Mouse (Mus musculus) thymus, adult 18-20 months (tissue): ENCODE measurements around the gene Lgals3.
"Not testable (repeated sequence)": the region's sequence is repeated elsewhere in the genome, so short reads cannot be mapped to it uniquely, and the experiment has no call there.

Source experiments
- DNase-seq, 2 experiments: peaks; one replicate each; pipeline ENCODE4 v3.0.0; 2022; ENCODE audit warnings: mixed read lengths in 2 of 2

The Lgals3 gene

GRCm38 (mm10) chr14:47367461-47367860 lies at the start of gene Lgals3:
TSS of gene Lgals3 (plus strand) at chr14:47367751.
- no peak for DNase-seq

DNA sequence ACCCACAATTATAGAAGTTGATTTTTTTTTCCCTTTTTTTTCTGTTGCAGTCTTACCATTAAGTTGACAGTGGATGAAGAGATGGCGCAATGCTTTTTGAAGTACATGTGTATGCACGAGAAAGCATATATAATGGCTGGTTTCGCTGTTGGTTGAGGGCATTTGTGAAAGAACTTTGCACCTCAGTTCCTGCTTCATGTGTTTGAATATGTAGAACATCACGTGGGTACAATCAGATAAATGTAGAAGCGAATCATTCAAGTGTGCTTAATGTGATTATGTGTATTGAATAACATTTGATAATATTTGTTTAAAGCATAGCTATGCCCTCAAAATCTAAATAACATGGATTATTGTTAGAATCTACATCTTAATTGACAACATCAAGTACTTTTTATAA lies 48.2 kb upstream of the Lgals3 start:
- DNase-seq = no peak

DNA sequence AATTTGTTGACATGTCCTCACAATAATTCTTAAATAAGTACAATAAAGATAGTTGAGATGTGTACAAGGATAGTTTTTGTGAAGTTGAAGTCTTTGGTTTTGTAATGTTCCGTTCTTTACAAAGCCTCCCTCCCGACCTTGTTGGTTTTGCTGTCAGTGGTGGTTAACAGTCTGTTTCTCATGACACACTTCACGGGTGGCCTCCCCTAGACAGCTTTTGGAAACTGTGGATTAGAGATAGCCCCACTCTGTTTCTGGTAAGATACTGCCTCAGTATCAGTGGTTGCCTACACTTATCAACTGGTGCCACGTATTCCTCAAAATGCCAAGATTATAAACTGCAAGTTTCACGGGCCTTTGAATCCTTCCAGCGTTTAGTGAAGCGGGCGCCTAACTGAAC lies 46.0 kb upstream of the Lgals3 start:
- not testable (repeated sequence) for DNase-seq

DNA sequence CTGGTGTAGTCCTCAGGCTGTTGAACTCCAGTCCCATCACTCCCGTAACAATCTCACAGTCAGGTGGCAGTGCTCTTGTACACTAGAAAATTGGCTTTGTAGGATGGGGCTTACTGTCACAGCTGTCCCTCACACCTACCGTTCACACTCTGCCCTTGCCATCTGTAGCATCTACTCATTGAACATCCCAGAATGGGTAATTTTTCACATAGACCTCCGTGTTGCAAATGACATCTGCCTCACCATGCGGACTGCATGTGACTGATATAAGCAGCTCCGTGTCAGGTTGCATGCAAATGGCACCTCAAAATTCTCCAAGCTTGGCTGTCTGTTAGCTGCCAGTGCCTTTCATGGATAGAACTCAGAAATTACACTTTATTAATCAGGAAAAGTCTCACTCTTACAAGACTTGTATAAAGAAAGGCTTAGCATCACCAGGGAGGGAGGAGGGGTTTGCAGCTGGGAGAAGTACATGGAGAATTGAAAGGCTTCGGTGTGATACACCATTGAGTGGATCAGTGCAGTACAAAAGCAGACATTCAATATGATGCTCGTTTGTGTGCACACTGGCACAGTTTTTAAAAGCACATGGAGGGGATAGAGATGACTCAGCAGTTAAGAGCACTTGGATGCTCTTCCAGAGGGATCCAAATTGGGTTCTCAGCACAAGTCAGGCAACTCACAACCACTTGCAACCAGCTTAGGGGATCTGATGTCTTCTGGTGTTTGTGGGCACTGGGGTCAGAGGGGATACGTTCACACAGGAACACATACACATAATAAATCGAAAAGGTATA lies 41.4 kb upstream of the Lgals3 start:
- DNase-seq = no peak

- no peak for DNase-seq
Measured at GRCm38 (mm10) chr14:47327347-47327746, 40.2 kb upstream of the Lgals3 start.

- DNase-seq = no peak
Measured at GRCm38 (mm10) chr14:47331920-47332319, 35.6 kb upstream of the Lgals3 start.

DNA sequence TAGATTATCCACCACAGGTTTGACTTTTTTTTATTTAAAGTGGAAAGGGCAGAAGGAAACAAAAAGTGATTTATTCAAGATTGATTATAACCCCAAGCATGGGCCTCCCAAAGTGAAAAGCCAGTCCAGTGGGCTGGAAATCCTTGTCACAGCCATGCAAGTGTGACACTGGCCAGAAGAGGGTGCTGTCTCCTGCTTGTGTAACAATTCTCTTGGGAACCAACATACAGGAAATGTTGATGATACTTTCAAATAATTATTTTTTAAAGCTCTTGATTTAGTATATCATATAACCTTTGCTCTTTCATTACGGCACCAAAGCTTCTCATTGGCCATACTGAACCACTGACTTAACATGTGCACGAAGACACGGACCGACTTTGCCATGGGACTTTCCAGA lies 32.7 kb upstream of the Lgals3 start:
- peak in 1 of 2 experiments; percentile 29 for DNase-seq

DNA sequence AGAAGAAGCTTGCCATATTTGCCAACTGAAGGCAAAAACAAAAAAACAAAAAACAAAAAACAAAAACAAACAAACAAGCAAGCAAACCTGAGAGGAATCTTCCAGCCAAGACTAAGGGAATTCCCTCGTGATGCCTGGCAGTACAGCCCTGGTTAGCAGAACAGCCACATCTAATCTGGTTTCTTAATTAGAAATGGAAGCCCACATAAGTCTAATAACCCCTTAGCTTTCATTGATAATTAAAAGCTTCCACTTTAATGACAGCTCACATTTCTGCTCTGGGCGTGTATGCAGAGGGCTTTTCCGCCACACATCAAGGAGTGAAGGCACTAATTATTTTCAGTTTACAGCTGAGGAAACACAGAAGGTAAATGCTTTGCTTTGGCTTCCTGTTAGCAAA lies 32.3 kb upstream of the Lgals3 start:
- no peak for DNase-seq

DNA sequence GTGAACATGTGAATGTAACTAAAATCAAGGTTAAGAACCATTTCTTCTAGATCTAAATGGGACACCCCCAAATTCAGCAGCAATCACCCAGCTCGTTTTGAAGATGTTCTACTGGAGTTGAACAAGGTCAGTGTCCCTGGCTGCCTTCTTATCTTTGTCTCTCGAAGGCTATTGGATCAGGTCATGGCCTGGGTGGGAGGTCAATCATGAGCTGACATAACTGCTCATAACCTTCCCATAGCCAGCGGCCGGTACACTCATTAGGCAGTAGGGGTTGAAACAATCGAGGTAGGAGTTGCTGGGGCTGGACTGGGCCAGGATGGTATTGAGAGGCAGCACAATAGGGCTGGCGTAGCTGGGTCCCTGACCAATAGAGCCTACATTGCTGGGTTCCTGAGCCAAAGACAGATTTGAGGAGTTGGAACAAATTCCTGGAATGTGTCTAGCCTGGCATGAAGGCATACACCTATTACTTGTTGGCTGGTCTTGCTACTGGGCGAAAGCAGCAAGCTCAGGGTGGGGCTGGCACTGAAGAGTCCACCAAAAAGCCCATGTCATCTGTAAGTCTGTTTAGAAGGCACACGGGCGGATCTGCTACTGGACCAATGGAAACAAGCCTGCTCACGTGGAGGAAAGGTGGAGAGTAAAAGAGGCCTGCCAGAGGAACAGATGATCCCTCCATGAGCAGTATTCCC lies 27.2 kb upstream of the Lgals3 start:
- DNase-seq = no peak

DNA sequence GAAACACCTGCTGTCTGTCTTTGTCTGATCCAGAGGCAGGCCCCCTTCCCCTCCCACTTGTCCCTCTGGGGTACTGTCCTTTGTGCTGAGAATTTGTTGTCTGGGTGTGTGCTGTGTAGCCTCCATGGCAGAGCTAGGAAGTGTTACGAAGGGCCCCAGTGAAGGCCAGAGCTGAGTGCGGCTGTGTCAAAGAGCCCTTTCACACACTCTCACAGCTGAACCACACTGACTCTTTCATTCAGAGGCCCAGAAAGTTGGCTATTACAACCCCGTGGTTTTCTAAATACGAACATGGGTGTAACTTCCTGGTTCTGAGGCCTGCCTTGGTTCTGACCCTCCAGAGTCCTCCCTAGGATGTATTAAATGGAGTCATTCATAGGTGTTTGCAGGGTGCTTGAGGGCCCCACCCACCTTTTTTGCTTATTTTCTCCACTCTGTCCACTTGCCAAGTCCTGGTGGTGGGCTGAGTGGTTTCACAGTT lies 25.7 kb upstream of the Lgals3 start:
- no peak for DNase-seq

GRCm38 (mm10) chr14:47346715-47347114 lies 20.8 kb upstream of the Lgals3 start:
- DNase-seq = no peak

- DNase-seq = no peak
Measured at GRCm38 (mm10) chr14:47350974-47351373, 16.6 kb upstream of the Lgals3 start.

- DNase-seq = no peak
Measured at GRCm38 (mm10) chr14:47352272-47352671, 15.3 kb upstream of the Lgals3 start.

DNA sequence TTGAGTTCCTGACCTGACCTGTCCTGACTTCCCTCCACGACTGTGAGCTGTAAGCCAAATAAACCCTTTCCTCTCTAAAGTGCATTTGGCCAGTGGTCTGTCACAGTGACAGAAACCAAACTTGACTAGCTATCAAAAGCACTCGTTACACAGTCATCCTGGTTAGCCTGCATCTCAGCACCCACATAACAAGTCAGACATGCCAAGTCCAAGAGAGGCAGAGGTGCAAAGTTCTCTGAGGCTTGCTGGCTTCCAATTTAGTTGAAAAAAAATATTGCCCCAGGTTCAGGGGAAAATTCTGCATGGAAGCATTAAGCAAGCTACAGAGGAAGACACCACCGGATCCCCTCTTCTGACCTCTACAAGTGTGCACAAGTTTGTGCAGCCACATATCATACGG lies 14.3 kb upstream of the Lgals3 start:
- no peak for DNase-seq

DNA sequence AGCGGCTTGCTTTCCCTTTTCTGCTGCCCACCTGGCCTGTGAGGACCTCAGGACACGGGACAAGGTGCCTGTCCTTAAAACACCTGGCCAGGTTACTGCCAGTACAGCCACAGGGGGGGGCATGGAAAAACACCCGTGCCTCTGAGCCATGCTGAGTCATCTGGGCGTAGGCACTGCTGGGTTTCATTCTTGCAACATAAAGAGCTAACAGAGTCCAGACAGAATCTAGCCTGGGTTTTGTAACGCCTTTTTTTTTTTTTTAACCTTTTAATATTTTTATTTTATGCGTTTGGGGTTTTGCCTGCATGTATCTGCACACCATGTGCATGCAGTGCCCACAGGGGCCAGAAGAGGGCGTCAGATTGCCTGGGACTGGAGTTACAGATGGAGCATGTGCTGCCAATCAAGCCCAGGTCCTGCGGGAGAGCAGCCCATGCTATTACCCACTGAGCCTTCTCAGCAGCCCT lies 13.4 kb upstream of the Lgals3 start:
- no peak for DNase-seq

DNA sequence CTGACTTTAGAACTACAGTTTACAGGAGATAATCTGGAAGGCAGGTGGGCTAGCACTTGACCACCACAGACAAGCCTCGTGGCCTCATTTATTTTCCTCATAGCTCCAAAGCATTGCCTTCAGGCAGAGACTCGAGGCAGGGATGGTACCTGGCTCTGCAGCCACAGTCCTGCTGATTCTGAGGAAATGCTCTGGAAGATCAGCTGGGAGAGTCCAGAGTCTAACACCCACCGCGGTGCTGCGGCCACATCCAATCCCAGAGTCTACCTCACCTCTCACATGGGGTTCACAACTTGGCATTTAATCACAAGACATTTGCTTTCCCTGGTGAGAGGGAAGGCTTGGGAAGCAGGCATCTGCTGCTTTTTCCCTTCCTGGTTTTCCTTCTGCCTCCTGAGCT lies 12.6 kb upstream of the Lgals3 start:
- no peak for DNase-seq

DNA sequence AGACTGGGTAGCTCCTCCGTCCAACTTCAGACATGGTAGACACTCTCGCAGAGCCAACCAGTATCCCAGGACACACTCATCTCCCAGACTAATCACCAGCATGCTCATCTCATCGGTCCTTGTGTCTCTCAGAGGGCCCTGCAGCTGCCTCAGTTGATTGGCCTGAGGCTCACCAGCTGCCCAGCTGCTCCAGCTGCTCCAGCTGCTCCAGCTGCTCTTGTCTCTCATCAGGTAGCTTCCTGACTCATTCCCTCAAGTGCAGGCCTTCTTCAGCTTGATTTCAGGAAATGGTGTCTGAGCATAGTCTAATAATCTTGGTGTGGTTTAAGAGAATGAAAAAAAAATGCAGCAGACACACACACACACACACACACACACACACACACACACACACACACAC lies 10.9 kb upstream of the Lgals3 start:
- DNase-seq = no peak

GRCm38 (mm10) chr14:47359610-47360009 lies 7.9 kb upstream of the Lgals3 start:
- no peak for DNase-seq

DNA sequence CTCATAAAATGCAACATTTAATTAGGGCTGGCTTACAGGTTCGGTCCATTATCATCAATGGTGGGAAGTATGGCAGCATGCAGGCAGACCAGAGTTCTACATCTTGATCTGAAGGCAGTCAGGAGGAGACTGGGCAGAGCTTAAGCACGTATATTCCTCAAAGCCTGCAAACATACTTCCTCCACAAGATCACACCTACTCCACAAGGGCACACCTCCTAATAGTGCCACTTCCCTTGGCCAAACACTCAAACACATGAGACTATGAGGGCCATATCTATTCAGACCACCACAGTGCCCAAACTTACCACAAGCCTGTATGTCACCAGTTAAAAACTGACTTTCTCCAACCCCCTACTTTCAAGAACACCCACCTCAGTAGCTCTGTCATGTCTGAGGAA lies 6.1 kb upstream of the Lgals3 start:
- DNase-seq = no peak

DNA sequence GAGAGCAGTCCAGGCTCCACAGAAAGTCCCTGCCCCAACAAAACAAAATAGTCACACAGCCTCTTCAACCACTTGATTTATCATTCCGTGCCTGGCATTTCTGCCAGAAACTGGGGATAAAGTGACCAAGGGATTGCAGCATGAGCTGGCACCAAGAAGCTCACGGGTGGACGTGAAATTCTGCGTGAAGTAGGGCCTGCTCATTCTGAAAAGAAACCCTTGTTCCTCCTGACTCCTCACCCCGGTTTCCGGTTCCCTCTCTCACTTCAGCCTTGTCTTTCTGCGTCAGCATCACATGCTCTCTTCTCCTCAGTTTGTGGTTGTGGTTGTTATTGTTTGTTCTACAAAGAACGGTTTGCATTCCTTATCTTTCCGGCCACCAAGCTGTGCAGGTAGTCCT lies 5.7 kb upstream of the Lgals3 start:
- DNase-seq = no peak

- DNase-seq = peak; percentile 23 to 38
Measured at GRCm38 (mm10) chr14:47364742-47365449, 2.7 kb upstream of the Lgals3 start.

DNA sequence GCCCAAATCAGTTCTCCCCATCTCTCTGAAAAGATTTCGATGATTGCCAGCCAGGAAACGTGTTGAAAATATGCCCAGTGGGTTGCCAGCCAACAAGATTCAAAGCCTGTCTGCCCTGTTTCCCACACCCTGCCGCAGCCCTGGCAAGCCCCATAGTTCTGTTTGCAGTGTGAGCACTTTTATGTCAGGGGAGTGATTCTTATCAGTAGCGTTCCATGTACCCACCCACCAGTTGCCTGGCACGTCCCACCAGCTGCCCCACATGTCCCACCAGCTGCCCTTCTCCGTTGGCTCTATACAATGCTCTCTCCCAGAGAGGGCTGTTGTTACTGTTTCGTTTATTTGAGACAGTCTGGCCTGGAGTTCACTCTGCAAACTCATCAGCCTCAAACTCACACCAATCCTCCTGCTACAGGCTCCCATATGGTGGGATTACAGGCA lies 650 bp upstream of the Lgals3 start:
- peak; percentile 19 to 28 for DNase-seq

DNA sequence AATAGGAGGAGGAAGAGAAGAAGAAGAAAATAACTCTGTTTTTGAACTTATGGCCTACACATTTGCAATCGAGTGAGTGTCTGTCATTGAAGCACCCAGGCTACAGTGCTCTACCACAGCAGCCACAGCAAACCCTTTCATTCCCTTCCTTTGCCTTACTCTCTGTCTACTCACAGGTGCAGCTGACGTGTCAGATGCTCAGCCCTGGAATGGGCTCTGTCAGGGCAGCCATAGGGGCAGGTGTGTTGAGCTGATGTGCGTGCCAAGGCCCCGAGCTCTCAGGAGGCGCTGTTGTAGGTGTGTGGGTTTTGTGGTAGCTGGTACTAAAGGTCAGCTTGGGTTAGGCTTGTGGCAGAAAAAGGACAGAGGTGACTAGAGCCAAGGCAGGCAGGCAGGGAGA lies 2.2 kb downstream of the Lgals3 start:
- peak; percentile 20 to 37 for DNase-seq
